Mouse (Mus musculus) limb, embryonic 14.5 days (tissue): Measurements from ENCODE around the gene Myo9b. TPM values are rescaled to one million over a fixed set of nuclear protein-coding genes. Genes with fewer than 3 reads are reported as not detected.
"Not testable (repeated sequence)": the region's sequence is repeated elsewhere in the genome, so short reads cannot be mapped to it uniquely, and the experiment has no call there.

ENCODE experiments used
- ATAC-seq: fragments of 200-750 bp; cut with Nextera tagmentation; 2 replicates; pipeline ENCODE4 v1.8.0; 2017; ENCODE audit warnings: low read depth, moderate number of reproducible peaks, moderate TSS enrichment; ENCODE audit not compliant: low FRiP score
- DNase-seq: peaks from one replicate; pipeline ENCODE4 v3.0.0-alpha.2; 2015; ENCODE audit warnings: low spot score
- H3K27ac ChIP-seq: fragments of 300-500 bp; sonication (generic); replicated peaks from 2 replicates; pipeline ENCODE4 v1.5.1; 2014; ENCODE audit warnings: low read depth, mild to moderate bottlenecking, low read length, moderate library complexity, mixed read lengths
- H3K27me3 ChIP-seq: fragments of 300-500 bp; sonication (generic); 2 replicates; pipeline ENCODE4 v1.6.1; 2014; ENCODE audit warnings: low read length, mixed read lengths; ENCODE audit not compliant: control insufficient read depth, insufficient read depth
- H3K36me3 ChIP-seq: fragments of 300-500 bp; sonication (generic); 2 replicates; pipeline ENCODE4 v1.6.1; 2014; ENCODE audit warnings: mild to moderate bottlenecking, low read length, moderate library complexity, mixed read lengths; ENCODE audit not compliant: control insufficient read depth, insufficient read depth
- H3K4me1 ChIP-seq: fragments of 300-500 bp; sonication (generic); 2 replicates; pipeline ENCODE4 v1.6.1; 2014; ENCODE audit warnings: antibody characterized with exemption, low read length, mixed read lengths; ENCODE audit not compliant: control insufficient read depth, insufficient read depth
- H3K4me2 ChIP-seq: fragments of 300-500 bp; sonication (generic); replicated peaks from 2 replicates; pipeline ENCODE4 v1.6.1; 2014; ENCODE audit warnings: low read depth, mild to moderate bottlenecking, low read length, moderate library complexity; ENCODE audit not compliant: severe bottlenecking
- H3K4me3 ChIP-seq: fragments of 300-500 bp; sonication (generic); replicated peaks from 2 replicates; pipeline ENCODE4 v1.5.1; 2014; ENCODE audit warnings: low read length
- H3K9ac ChIP-seq: fragments of 300-500 bp; sonication (generic); 2 replicates; pipeline ENCODE4 v1.6.1; 2014; ENCODE audit warnings: mild to moderate bottlenecking, low read depth, low read length, moderate library complexity; ENCODE audit not compliant: severe bottlenecking
- H3K9me3 ChIP-seq: fragments of 300-500 bp; sonication (generic); 2 replicates; pipeline ENCODE4 v1.6.1; 2016; ENCODE audit warnings: low read length; ENCODE audit not compliant: control insufficient read depth
- POLR2A ChIP-seq: fragments of 200-500 bp; IDR thresholded peaks from 2 replicates; pipeline ENCODE4 v1.8.0; 2012; ENCODE audit warnings: inconsistent platforms, mild to moderate bottlenecking, moderate library complexity, borderline replicate concordance; ENCODE audit not compliant: insufficient read depth, insufficient read length; ENCODE audit errors: extremely low read depth
- WGBS: fragments of 180-500 bp; shearing (Covaris S2); extraction: QIAGEN DNeasy Blood & Tissue Kit; methylation state at CpG from one replicate; pipeline ENCODE4 v1.1.7; 2014; 5-methylcytosine and 5-hydroxymethylcytosine counted together
- polyA plus RNA-seq, 2 experiments: library from polyadenylated mRNA; depleted of rRNA in 1 of 2; stranded (reverse) in 1 of 2; unstranded in 1 of 2; fragments of >200 nt; fragmentation: Nextera tagmentation in 1 of 2; extraction: Ambion mirVana in 1 of 2; gene quantifications; 2 replicates each; pipeline versions ENCODE4 v1.2.1 to v1.2.3; 2012 to 2014

Gene Myo9b
- polyA plus RNA-seq, 2 experiments: 29.4 to 46.1 TPM

DNA sequence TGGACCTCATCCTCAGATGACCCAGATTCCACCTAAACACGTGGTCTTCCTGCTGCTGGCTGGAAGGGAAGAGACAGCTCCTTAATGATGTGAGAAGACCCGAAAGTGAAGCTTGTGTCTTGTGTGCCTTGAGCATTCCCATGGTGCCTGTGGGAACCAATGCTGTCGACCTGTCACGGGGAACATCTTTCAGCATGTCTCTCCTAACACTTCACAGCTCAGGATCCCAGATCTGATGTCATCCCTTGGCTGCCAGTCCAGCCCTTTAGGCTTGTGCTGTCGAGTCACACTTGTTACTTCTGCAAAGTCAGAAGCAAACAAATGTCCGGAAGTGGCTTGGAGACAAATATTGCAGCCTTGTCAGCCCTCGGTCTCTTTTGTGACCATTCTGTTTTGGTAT is 16.6 kb downstream of the Myo9b start:
- TF ChIP-seq POLR2A: no peak
- H3K9ac ChIP-seq: no peak overlapping the region
- no peak overlapping the region for H3K4me3 ChIP-seq
- DNase-seq (no peak), ATAC-seq (no peak)
- peaks cover 16% of the 10 kb centered on the region for H3K36me3 ChIP-seq
- no peaks in the 10 kb centered on the region for H3K27me3 ChIP-seq
- WGBS: 90% methylated on average over 7 of the region's 7 CpGs
- no peaks in the 10 kb centered on the region for H3K9me3 ChIP-seq
- no peak overlapping the region for H3K4me2 ChIP-seq
- H3K4me1 ChIP-seq: no peaks in the 10 kb centered on the region
- H3K27ac ChIP-seq: no peak overlapping the region

GRCm38 (mm10) chr8:71290211-71290610 is 17.7 kb downstream of the Myo9b start:
- H3K4me1 ChIP-seq: no peaks in the 10 kb centered on the region
- no peaks in the 10 kb centered on the region for H3K9me3 ChIP-seq
- TF ChIP-seq POLR2A: no peak
- no peak overlapping the region for H3K4me3 ChIP-seq
- H3K9ac ChIP-seq: no peak overlapping the region
- H3K27ac ChIP-seq: no peak overlapping the region
- peaks cover 16% of the 10 kb centered on the region for H3K36me3 ChIP-seq
- no peak overlapping the region for H3K4me2 ChIP-seq
- no peaks in the 10 kb centered on the region for H3K27me3 ChIP-seq
- ATAC-seq (no peak), DNase-seq (no peak)
- WGBS: 95% methylated on average over 21 of the region's 21 CpGs

DNA sequence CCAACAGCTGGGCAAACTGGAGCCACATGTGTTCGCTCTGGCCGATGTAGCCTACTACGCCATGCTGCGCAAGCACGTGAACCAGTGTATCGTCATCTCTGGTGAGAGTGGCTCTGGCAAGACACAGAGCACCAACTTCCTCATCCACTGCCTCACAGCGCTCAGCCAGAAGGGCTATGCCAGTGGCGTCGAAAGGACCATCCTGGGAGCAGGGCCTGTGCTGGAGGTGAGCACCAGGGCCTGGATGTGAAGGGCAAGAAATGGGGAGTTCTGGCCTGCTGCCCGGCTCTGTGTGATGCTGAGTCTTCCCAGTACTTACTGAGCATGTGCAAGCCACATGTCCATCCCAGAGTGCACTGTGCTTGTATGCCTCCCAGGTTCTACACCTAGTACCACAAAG is 18.4 kb downstream of the Myo9b start:
- no peak overlapping the region for H3K4me2 ChIP-seq
- no peak for TF ChIP-seq POLR2A
- no peaks in the 10 kb centered on the region for H3K4me1 ChIP-seq
- H3K9ac ChIP-seq: no peak overlapping the region
- H3K4me3 ChIP-seq: no peak overlapping the region
- DNase-seq (no peak), ATAC-seq (no peak)
- H3K27me3 ChIP-seq: no peaks in the 10 kb centered on the region
- WGBS: 94% methylated on average over 10 of the region's 10 CpGs
- H3K9me3 ChIP-seq: no peaks in the 10 kb centered on the region
- peaks cover 20% of the 10 kb centered on the region for H3K36me3 ChIP-seq
- H3K27ac ChIP-seq: no peak overlapping the region

- Histone ChIP-seq H3K9ac (no peak overlapping the region), H3K4me3 (no peak overlapping the region), H3K4me2 (no peak overlapping the region), H3K4me1 (no peaks in the 10 kb centered on the region), H3K27me3 (no peaks in the 10 kb centered on the region), H3K27ac (no peak overlapping the region), H3K9me3 (no peaks in the 10 kb centered on the region), H3K36me3 (peaks cover 20% of the 10 kb centered on the region)
- WGBS: 94% methylated on average over 6 of the region's 6 CpGs
- no peak for TF ChIP-seq POLR2A
- DNase-seq (no peak), ATAC-seq (no peak)
Observed at GRCm38 (mm10) chr8:71291351-71291750, 18.8 kb downstream of the Myo9b start.

DNA sequence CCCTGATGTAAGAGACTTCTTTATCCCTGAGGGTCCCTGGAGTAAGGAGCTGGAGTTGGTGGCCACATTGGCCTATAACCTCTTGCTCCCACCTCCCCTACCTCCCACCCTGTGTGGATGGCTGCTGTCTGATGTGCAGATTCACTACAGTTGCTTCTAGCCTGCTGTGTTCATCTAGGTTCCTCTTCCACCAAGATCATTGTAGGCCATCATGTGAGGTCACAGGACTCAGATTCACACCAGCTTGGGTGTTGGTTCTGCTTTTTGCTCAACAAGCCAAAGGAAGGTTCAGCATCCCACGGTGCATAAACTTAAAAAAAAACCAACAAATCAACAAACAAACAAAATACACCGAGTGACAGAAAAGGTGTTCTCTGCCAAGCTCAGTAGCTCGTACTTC is 21.4 kb downstream of the Myo9b start:
- not testable (repeated sequence) for DNase-seq, H3K9ac ChIP-seq, H3K4me1 ChIP-seq, H3K4me2 ChIP-seq, ATAC-seq, H3K4me3 ChIP-seq, H3K27ac ChIP-seq, H3K9me3 ChIP-seq, H3K27me3 ChIP-seq
- 92% methylated on average over 3 of the region's 3 CpGs for WGBS
- peaks cover 32% of the 10 kb centered on the region for H3K36me3 ChIP-seq

DNA sequence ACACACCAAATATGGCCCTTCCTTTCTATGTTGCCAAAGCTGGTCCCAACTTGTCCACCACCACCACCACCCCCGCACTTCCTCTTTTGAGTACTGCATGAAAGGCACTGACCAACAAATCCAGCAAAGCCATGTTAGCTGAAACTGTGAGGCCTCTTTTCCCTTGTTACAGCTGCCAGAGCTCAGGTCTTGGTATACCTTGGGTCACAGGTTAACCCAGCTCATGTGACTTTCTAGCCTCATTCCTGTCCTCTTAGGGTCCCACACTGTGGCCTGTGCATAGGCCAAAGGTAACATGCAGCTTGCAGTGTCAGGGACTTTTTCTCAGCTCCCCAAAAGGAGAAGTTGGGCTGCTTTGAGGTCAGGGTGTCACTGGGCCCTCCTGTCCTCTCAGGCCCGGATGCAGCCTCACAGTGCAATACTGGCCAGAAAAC is 23.7 kb downstream of the Myo9b start:
- H3K27me3 ChIP-seq: no peaks in the 10 kb centered on the region
- H3K4me1 ChIP-seq: no peaks in the 10 kb centered on the region
- no peak for ATAC-seq
- peaks cover 24% of the 10 kb centered on the region for H3K36me3 ChIP-seq
- no peak overlapping the region for H3K9ac ChIP-seq
- no peak overlapping the region for H3K4me3 ChIP-seq
- no peaks in the 10 kb centered on the region for H3K9me3 ChIP-seq
- DNase-seq: no peak
- WGBS: 93% methylated on average over 2 of the region's 2 CpGs
- H3K27ac ChIP-seq: no peak overlapping the region
- no peak overlapping the region for H3K4me2 ChIP-seq
- TF ChIP-seq POLR2A: no peak
